Mouse (Mus musculus) layer of hippocampus, adult 11-12 months (tissue): ENCODE data around the gene Pmm1.
"Not testable (repeated sequence)": the region's sequence is repeated elsewhere in the genome, so short reads cannot be mapped to it uniquely, and the experiment has no call there.

Experiments used
- DNase-seq: peaks from one replicate; pipeline ENCODE4 v3.0.0; 2022; ENCODE audit warnings: low spot score

Pmm1 gene

DNA sequence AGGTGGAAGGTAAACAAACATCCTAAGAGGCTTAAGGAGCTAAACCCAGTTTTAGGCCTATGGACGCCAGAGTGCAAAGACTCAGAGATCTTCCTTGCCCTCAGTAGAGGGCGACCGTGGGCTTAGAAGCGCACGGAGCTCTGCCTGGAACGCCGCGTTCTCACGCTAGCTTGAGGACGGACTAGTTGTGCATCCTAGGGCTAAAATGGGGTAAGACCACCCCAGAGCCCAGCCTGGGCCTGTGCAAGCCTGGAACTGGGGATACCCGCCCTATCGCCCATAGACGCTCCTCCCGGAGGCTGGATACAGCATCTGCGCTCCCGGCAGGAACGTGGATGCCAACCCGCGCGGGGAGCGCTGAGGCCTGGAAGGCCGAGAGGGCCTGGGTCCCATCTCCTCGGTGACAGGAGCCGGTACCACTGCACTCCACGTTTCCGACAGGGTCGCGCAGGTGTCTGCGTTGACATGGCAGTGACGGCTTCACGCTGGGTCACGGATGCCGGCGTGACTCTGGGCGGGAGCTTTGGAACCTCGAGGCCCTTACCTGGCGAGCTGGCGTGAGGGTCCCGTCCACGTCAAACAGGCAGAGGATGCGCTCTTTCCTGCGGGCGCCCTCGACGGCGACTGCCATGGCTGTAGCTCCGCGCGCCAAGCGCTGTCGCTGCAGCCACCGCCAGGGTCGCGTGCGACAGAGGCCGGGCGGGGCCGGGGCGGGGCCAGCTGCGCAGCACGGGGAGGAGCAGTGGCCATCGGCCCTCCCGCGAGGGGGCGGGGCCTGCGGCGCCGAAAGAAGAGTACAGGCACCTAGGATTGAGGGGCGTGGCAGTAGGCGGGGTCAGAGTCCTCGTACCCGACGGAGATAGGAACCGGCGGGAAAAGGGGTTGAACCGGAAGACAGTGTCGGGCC lies at the start of gene Pmm1:
Gene Pmm1 (minus strand): TSS at position 760 of the 907 bp plus-strand sequence.
- peak; percentile 99 for DNase-seq

DNA sequence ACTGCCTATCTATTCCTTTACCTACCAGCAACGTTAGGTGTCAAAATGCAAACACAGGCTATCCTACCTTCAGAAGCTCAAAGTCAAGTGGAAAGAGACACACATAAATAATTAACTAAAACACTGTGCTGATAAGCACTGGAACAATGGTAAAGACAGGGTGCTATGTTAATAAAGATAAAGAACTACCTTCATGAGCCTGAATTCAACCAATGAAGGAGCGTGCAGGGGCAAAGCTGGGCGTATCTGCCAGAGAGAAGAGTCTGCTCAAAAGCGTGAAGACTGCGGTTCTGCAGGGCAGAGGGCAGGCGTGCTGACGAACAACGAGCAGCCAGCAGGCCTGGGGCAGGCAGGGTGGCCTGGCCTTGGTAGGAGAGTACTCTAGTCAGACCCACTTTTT lies 43.5 kb upstream of the Pmm1 start:
- DNase-seq: no peak

DNA sequence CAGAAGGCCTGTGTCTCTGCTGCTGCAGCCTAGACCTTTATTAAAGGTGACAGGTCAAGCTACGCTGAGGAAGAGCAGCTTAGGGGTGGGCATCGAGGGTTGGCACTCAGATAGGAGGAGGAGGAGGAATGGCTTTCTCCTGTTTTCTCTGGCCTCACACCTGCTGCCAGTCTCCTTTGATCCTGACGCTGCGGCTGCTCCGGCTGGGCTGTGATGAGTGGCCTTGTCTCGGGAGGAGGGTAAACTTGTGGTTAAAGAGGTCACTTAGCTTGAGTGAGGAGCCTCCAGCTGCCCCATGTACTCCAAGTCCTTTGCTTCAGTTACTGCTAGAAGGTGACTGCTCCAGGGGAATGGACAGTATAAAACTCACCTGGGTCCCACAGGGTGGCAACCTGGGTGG lies 33.3 kb upstream of the Pmm1 start:
- no peak for DNase-seq

DNA sequence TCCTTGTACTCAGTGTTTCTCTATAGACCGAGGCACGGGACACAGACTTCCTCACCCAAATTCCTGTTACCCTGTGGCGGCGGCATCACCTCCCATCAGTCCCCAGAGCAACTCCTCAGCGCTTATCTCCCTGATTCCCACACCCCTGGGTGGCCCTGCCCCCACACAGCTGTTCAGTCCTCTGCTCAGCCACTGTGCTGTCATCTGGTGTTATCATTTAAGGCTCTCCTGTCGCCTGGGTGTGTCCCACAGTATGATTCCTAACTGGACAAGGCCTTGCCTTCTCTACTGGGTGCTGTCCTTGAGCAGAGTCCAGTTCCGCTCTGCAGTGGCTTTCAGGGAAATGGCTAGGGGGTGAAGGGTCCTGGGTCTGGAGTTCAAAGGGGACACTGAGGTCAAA lies 29.8 kb upstream of the Pmm1 start:
- no peak for DNase-seq

DNA sequence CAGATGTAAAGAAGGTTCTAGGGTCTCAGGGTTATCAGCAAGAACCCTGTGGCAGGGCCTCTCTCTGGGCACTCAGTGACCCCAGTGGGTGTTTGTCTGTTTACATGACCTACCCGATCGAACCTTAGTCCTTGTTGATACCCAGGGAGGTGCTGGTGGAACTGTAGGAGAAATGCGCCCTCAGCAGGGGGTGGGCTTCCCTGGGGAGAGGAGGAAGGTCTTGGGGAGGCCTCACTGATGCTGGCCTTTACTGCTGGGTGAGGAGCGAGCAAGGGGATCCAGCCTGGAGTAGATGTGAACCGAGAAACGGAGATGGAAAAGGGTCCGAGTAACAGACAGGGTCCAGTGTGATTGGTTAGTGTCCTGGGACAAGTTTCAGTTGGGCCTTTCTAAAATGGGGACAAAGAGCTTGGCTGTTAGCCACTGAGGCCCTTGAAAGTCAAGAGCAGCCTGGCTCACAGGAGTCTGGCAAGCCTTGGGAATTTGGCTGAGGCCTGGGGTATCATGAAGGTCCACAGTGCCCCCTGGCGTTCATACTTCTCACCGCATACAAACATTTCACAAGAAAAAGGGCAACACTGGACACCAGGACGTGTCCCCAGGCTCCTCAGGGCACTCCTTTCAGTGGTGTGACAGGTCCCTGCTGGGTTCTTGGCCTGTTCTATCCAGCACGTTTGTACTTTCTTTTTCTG lies 28.8 kb upstream of the Pmm1 start:
- DNase-seq: peak; percentile 94

DNA sequence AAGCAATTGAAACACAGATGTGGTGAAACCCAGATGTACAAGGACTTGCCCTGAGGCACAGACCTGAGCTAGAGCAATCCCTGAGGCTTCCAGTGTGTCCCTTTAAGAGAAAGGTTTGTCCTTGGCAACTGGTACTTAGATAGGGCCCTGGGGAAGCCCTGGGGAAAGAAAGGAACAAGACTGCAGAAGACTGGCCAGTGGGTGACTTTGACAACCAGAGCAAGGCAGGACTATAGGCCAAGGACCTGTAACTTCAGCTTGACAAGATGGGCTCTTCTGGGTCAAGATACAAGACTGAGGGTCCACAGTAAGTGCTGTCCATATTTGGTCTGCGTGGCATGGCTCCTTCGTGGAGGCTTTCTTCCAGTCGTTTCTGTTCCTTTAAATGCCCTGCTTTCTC lies 26.9 kb upstream of the Pmm1 start, which contains the start of gene Xrcc6:
Gene Xrcc6 (plus strand): TSS at position 190 of the 400 bp plus-strand sequence.
- DNase-seq: no peak

DNA sequence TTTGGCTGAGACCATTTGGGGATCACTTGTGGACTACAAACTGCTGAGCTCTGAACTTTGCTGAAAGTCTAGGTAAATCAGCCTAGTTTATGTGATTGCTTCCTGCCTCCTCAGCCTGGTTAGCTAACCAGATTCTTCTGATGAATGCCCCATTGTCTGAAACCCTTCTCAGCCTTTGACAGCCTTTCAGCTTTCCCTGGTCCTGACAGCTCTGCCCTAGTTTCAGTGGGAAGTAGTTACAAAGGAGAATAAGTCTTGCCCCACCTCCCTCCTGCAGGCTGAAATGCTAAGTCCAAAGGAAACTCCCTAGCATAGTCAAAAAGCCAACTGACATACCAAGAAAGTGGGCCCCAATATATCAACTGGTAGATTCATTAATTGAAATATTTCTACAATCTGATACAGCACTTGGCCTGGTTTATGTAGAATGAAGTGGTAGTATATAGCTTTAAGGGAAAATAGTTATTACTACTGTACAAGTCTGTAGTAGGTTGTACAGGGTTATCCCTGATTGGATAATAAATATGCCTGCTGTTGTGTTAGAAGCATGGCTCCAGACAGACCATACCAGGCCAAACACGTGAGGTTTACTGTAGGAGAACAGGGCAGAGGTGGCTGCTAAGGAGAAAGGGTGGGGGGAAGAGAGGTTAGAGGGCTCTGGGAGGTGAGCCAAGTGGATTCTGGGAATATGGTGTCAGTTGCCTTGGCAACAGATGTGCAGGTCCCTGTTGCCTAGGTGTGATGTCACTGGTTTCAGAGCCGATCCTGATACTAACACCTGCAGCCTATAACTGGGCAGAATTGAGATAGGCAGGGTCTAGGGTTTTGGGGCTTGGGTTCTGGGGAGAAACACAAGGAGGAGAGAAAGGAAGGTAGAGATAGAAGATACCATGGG lies 24.8 kb upstream of the Pmm1 start:
- no peak for DNase-seq

DNA sequence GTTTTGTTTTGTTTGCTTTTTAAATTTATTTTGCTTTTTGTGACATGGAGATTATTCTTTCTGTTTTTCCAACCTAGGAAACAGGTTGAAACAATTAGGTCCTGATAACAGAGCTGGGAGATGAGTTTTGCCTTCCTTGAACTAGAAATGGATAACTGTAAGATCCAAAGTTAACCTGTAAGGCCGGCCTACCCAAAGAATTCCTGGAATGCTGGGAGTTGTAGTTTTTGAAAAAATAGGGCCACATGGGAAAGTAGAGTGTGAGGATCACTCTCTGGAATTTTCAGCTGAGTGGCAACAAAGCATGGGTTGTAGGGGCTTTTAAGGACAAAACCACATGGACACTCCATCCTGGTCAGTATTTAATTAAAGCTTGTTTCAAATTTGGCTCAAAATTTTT lies 21.4 kb upstream of the Pmm1 start:
- no peak for DNase-seq

DNA sequence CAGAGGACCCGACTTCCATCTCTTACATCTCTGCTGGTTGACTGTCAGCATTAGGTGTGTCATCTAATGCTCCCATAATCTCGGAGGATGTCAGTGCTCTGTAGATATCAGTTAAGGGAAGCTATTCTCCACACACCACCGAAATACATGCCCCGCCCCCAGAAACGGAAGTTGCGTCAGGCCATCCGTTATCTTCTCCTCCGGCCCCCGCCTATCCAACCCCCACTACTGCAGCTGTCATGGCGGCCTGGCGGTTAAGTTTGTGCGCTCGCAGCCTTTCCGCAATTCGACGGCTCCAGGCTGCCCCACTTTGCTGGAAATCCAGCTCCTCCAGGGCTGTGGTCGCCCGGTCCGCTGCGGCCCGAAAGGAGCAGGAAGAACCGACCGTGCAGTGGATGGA lies 19.6 kb upstream of the Pmm1 start, which contains the start of gene 1700029P11Rik:
Gene 1700029P11Rik (plus strand): TSS at position 220 of the 400 bp plus-strand sequence.
- no peak for DNase-seq

DNA sequence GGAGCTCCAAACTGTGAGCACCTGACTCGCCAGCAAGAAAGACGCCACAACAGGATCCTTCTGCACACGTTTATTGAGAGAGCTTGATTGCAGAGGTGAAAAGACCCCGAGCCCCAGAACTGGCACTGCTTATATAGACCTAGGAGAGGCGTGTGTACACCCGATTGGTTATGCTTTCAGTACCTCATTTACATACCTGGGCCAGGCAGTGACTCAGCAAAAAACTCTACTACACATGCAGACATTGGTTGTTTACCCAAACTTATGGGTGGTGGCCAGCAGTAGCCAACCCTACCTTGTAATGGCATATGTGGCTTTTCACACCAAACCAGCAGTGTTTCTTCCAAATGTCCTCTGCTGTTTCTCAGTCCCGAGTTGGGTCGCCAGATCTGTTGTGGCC lies 14.4 kb upstream of the Pmm1 start:
- DNase-seq: not testable (repeated sequence)

DNA sequence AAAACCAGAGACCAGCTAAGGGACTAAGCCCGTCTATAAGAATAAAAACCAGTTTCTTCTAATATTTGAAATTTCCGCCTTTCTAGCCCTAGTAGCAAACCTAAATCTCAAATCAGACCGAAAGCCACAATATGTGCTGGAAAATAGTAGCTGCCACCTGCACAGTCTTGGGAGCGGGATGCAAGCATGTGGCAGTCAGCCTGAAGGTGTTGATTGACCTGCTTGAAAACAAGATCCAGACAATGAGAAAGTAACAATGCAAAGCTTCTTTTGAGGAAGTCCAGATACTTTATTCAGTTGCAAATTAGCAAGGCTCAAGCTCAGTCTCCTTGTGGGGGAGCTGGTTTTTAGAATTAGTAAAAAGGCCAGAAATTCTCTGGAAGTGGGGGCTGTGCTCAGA lies 9.8 kb upstream of the Pmm1 start:
- not testable (repeated sequence) for DNase-seq

DNA sequence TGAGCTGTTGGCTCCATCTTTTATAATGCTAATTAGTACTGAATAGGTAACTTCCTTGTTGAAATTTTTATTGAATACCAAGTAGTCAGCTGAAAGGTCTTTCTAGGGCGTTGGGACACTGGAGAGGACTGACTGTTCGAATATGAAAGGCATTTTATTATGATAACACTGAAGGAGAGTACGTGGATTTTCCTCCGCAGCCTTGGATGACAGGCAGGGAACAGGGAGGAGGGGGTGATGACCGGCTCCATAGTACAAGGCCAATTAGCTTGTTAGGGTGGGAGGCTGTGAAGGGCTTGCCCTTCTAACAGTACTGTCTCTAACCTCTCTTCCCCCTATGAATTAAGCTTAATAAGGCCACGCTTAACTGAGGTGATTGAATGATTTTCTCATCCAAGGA lies 8.9 kb upstream of the Pmm1 start:
- not testable (repeated sequence) for DNase-seq

DNA sequence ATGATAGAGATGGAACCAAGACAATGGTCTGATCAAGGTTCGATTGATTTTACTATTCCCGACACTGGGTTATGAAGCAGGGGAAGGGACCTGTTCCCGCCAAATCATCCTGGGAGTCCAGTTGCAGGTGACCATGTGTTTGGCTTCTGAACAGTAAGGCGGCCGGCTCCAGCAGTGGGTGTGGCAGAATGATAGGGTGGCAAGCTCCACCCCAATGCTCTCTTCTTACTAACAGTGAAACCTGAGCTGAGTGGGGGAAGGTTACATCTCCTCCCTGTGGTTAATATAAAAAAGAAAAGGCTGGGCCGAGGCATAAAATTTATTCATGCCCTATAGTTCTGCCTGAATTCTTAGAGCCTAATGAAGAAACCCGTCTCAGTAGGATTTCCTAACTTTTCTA lies 8.4 kb upstream of the Pmm1 start:
- no peak for DNase-seq

DNA sequence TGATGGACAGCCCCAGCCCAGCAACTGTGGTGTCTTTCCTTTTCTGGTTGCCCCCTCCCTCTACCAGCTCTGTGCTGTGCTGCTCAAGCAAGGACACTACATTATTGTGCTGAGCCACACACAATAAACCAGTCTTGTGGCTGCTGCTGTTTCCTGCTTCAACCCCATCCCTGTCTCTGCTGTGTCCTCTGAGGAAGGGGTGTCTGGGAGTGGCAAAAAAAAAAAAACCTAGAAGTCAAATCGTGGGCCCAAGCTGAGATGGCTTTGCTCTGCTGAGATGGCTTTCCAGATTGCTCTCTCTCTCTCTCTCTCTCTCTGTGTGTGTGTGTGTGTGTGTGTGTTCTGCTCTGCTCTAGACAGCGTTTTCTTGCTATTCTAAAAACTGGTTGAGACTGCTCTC lies 7.7 kb upstream of the Pmm1 start:
- DNase-seq: no peak

DNA sequence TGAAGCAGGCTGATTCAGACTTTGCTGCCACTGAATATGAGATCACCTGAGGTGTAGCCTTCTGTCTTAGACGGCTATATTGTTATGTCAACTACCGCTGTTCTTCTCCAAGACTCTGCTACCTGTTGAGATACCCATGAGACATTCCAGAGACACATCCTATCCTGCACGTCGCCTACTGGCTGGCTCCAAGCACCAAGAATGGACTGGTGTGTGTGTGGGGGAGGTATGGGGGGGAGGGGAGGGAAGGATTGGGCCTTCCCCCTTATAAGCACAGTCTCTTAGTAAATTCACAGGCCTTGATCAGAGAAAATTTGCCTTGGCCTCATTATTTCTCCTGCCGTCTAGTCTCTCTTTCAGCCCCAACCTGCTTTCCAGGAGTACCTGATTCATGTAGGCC lies 7.1 kb upstream of the Pmm1 start:
- DNase-seq: no peak

DNA sequence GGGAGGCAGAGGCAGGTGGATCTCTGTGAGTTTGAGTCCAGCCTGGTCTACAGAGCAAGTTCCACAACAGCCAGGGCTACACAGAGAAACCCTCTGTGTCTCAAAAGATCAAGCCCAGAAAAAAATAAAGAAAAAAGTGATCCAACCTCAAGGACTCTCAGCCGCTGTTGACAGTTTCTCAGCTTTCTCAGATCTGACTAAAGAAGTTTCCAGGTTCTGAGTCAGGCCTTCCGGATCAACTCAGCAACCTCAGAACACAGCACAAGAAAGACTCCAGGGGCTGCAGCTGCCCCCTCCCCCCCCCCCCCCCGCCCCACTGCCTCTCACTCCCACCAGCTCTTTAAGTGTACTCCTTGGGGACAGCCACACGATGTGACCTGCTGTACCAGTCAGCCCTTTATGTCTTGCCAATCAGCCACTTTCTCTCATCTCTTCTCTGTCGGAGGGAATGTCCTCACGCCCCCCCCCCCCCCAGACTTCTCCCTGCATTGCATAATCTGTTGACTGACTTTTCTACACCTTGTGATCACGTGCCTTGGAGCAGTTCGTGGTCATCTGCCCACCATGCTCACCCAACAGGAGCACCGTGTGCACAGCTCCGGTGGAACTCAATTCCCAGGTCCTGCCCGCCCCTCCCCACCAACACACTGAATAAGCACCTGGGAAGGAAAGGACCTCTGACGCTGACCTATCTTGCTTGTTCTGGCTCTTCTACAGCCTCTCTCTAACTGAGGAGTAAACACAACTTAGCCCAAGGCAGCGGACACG lies 5.5 kb upstream of the Pmm1 start:
- DNase-seq: no peak

DNA sequence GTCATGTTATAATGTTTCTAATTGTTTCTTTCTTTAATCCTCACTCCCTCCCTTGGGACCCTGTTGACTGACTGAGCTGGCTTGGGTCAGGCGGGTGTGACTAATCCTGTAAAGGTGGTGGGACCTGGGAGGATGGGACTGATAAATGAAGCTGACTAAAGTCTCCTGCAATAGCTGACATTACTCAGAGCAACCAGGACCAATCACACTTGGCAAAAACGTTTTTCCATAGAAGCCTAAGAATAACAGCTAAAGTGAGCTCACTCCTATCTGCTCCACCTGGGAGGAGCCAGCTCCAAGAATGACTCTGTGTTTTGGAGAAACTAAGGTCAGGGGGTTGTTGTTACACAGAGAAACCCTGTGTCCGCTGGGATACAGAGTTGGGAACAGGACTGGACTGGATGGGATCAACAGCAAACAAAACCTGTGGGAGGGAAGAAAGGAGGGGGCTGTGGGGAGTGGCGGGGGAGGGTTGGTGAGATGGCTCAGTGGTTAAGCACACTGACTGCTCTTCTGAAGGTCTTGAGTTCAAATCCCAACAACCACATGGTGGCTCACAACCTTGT lies 4.3 kb upstream of the Pmm1 start:
- no peak for DNase-seq

DNA sequence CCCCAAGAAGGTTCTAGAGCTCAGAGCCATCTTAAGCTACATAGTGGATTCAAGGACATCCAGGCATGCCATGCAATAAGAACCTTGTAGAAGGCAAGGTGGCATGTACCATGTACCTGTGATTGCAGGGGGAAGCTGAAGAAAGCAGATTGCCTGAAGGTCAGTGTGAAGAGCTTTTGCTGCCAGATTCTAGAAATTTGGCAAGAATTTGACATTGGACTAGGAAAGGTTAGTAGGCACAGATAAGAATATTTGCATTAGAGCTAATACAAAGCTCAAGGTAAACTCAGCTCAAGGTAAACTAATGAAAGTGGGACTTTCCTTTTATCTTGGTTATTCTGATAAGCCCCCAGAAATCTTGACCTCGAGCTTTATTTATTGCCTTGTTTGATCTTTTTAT lies 3.5 kb upstream of the Pmm1 start:
- DNase-seq: no peak

DNA sequence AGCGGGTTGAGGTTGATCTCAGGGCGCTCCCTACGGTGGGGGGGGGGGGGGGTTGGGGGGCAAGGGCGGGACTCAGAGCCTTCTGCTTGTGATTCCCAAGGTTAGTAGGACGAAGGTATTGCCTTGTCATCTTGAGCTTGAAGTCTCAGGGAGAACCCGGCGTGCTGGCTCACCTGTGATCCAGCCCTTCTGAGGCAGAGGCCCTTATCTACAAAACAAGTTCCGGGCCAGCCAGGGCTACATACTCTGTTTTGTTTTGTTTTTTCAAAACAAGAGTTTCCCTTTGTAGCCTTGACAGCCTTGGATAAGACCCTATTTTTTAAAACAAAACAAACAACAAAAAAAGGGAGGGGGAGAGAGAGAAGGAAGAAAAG lies 335 bp upstream of the Pmm1 start:
- DNase-seq: no peak

DNA sequence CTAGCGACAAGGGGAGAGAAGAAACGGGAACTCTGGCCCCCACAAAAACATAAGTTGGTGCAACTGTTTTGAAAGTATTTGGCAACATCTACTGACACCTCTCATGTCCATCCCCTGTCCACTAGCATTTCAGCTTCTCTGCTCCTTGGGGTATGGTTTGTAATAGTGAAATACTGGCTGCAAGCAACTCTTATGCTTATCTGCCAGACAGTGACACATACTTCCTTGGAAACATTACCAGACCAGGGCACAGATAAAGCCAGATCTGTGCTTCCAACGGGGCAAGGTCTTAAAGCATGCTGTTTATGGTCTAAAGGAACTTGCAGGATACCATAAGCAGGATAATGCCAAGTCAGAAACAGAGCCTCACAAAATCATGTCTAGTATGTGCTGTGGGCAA lies 1.8 kb downstream of the Pmm1 start:
- DNase-seq: no peak

DNA sequence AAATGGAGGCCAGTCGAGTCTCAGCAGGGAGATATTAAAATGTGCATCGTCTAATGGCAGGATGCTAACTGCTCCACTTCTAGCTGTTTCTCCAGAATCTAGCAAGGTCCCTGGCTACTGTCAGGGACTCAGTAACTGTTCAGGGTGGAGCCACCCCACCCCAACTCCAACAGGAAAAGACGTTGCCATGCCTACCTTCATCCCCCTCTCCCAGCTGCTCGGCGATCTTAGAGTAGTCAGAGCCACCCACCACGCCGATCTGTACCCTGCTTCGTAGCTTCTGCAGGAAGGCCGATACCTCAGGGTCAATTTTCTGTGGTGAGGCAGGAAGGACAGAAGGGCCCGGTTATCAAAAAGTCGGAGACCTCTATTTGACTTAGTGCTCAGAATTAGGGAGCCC lies 3.1 kb downstream of the Pmm1 start:
- DNase-seq: no peak
